Mouse (Mus musculus): ENCODE results near the gene Etv5.

Gene Etv5

GRCm38 (mm10) chr16:22429377-22429776 is 10.1 kb downstream of the Etv5 start:
- no peak for DNase-seq

GRCm38 (mm10) chr16:22428853-22429341 is 10.6 kb downstream of the Etv5 start:
- peak; percentile 61 for DNase-seq

- DNase-seq = no peak
These were observed 12.7 kb downstream of the Etv5 start for GRCm38 (mm10) chr16:22426866-22427265.

GRCm38 (mm10) chr16:22422256-22422655 is 17.3 kb downstream of the Etv5 start:
- DNase-seq = no peak

GRCm38 (mm10) chr16:22417931-22418330 is 21.6 kb downstream of the Etv5 start:
- DNase-seq = peak; percentile 55

- no peak for DNase-seq
These were observed 22.5 kb downstream of the Etv5 start for GRCm38 (mm10) chr16:22417044-22417443.

DNA sequence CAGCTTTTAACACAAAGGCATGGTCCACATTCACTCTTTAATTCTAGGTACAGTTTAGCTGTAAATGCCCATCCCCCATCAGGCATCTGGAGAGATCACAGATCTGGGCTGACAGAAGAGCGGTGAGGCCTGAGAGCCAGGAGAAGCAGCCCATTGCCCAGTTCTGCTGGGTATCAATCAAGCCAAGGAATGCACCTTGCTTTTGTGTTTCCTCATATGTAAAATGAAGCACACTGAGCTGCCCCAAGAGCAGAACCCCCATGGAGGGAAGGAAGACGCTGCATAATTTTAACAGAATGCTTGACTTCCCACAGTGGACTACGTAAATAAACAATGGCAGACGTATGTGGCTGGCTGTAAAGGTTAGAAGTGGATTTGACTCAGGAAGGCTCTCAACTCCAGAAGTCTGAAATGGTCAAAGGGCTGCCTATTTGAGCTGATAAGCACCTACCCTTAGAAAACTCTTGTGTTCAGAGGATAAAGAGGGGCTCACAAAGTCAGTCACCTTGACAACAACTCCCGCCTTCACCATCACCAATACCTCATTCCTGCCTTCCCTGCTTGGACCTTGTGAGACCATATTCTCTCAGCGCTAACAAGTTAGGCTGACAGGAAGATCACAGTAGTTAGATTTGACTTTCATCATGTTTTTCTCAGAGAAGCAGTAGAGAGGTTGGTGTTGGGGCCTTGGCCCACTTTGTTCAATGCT is 23.2 kb downstream of the Etv5 start:
- DNase-seq = no peak

GRCm38 (mm10) chr16:22414205-22414754 is 25.2 kb downstream of the Etv5 start:
- DNase-seq = no peak

DNA sequence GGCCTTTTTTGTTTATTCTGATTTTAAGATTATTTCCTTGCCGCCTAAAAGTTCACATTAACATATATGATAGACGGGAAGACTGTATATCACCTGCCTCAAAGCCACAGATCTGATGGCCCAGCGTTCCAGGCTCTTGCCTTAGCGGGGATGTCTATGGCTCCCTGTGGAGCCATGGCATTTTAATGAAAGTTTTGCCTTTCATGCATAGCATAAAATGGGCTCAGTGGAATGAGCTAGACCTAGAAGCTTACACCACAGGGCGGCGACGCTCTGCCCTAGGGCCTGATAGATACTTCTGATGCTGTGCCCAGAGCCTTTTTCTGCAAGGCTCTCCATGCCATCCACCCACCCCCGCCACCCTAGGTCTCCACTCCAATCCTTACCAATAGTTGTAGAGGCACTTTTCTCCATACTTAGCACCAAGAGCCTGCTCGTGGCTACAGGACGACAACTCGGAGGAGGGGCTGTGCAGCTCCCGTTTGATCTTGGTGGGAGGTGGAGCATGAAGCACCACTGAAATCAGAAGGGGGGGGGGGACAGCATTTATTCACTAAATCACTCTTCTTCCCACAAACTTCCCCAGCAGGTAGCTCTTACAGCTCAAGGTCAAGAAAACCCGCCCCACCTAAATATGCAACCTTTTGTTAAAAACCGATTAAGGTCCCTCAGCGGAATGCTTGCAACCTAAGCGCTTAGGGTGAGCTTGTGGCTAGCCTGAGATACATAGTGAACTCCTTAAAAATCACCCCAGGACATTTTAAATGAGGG is 26.9 kb downstream of the Etv5 start:
- no peak for DNase-seq

DNA sequence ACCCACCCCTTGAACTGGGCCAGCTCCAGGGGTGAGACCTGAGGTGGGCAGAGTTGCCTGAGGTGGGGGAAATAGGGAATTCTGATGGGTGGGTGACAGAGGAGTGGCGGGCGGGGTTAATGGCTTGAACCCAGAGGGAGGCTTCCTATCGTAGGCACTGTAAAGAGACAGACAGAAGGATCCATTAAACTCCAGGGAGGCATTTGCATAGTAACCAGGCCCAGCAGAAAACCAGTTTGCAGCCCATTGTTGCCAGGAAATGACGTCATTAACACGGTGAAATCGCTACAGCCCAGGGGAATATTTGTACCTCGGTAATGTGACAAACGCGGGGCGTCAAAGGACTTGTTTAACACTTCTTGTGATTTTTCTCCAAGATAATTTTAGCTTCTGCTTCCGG is 27.8 kb downstream of the Etv5 start:
- no peak for DNase-seq

GRCm38 (mm10) chr16:22410000-22410399 is 29.5 kb downstream of the Etv5 start:
- DNase-seq = no peak

GRCm38 (mm10) chr16:22408642-22409360 is 30.7 kb downstream of the Etv5 start:
- DNase-seq = no peak

DNA sequence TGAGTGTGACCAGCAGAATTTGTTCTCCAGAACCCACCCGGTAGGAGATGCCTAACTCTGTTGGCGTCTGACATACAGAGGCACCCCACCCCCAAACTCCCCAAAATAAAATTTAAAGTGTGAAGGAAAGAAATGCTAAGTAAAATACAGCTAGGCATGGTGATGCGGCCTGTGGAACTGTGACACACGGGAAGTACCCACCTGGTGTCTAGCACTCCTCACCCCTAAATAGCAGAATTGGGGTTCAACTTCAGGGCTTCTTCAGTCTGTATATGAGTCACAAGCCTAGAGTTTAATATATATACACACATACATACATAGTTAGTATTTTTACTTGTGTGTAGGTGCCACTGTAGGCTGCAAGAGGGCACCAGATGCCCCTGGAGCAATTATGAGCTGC is 32.8 kb downstream of the Etv5 start:
- no peak for DNase-seq

GRCm38 (mm10) chr16:22406050-22406449 is 33.5 kb downstream of the Etv5 start:
- no peak for DNase-seq

DNA sequence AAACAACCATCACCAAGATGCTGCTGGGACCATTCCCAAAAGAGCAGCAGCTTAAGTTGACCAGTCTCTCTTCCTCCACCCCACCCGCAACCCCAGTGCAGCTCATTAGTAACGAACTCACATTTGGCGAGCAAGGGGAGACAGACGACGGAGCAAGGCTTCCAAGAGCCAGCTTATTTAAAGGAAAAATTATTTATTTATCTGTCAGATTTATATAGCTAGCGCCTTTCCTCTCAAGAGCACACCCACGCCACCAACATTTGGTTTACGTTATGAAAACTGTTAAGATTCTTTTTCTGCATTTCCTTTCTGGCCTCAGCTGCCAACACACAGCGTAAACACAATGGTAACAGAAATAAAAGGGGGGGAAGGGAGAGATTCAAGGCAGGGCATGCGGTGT is 34.0 kb downstream of the Etv5 start:
- DNase-seq = no peak

DNA sequence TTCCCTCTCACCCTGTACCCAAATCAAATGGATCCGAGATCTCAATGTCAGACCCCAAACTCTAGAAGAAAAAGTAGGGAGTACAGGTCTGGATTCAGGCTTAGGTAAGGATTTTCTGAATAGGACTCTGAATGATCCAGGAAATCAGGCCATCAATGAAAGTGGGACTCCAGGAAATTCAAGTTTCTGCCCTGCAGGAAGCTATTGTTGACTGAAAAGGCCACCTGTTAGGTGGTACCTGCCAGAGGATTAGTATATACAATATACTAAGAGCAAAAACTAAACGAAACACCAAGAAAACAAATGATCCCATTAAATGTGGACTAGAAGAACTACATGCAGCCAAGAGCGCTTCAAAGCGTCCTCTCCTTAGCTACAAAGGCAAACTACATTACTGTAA is 35.8 kb downstream of the Etv5 start:
- no peak for DNase-seq

- no peak for DNase-seq
These were observed 36.9 kb downstream of the Etv5 start for GRCm38 (mm10) chr16:22402600-22402999.

GRCm38 (mm10) chr16:22400226-22400625 is 39.3 kb downstream of the Etv5 start:
- DNase-seq = no peak

DNA sequence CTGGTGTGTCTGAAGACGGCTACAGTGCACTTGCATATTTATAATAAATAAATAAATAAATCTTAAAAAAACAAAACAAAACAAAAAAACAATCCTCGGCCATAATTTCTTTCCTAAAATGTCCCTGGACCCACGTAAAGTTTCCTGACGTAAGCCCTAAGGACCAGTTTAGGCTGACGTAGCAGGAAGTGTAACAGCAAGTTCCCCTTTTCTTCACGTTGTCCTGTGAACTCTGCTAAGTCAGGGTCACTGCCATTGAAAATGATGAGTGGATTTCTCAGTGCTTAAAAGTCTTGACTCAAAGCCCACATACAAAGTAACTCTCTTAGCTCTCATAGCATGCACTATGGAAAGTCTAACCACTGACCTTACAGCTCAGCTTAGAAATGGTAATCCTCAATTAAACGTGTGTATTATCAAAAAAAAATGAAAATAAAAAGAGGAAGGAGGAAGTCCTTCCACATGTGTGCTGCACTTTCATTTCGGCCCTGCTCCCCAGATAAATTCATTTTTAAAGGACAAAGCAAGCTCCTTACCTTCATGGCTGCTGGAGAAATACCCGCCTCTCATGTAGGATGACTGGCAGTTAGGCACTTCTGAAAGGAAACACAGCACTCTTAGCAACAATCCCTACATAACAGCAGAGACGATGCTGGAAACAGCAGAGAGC is 40.6 kb downstream of the Etv5 start:
- no peak for DNase-seq

DNA sequence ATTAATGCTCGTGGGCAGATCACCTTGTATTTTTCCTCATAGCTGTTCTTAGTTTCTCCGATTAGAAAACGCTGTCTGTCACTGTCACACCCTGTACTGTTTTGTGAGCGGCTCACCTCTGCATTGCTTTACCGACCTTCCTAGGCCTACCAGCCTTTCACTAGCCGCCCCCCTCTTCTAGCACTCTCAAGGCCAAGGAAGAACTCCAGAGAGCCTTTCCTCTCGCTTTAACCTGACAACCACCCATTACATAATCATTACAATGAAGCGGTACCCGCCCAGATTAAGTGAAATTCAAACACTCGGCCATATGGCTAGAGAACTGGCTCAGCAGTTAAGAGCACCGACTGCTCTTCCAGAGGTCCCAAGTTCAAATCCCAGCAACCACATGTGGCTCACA is 41.2 kb downstream of the Etv5 start:
- no peak for DNase-seq

- no peak for DNase-seq
These were observed 43.1 kb downstream of the Etv5 start for GRCm38 (mm10) chr16:22396420-22396819.

DNA sequence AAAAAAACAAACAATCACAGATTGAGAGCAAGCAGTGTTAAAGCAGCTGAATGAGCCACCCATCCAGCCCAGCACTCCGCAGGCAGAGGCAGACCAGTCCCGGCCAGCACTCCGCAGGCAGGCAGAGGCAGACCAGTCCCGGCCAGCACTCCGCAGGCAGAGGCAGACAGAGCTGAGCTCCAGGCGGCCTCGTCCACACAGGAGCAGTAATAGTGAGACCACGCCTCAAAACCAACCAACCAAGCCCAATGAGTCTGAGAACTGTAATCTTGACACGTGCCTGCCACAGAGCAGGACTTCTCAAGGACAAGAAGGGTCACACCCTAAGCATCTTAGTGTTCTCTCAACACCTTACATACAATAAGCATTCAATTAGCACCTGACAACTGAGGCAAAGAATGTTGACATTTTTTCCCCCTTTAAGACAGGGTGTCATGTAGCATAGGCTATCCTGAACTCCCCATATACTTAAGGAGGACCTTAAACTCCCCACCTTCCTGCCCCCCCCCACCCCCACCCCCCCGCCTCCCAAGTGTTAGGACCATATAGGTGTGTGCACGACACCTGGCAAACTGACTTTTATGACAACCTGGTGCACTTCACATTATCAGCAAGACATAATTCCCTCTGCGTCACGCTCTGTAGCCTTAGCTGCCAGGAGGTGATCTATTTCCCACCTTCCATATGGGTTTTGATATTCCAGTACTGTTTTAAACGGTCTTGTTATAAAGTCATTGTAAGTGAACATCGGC is 44.2 kb downstream of the Etv5 start:
- no peak for DNase-seq
